Mouse (Mus musculus): ENCODE results near the gene Tanc1.

DNA sequence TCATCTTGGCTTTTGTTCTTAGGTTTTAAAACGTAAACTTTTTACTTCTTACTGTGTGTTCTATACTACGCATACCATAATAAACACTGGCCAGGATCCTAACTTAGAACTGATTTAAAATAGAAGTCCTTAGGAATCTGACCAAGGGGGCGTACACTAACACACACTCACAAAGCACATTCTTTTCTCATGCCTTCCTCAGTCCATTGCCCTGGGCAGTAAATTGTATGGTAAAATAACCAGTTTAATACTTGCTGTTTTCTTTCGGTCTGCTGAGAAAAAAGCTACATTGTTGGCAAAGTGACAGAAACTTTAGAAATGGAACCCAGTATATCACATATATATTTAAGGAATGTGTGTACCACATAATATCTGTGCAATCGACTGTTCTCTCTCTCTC lies 2.9 kb upstream of the Tanc1 start:
- TF ChIP-seq CTCF (IDR thresholded peaks at IDR 0.05; ENCODE audit: low read depth) (no peak), EP300 (IDR thresholded peaks at IDR 0.05; ENCODE audit: low read depth) (no peak)
